9 mouse cellular contexts compared by ENCODE assay signal in genomic region chr10:127665366-127666181, GRCm38 (mm10). TPM values are rescaled to one million over a fixed set of nuclear protein-coding genes. Genes with fewer than 3 reads are reported as not detected.
A peak's percentile ranks its signal among the peaks of the same experiment; 100 is the strongest.
DNase-seq lines count a peak whose midpoint lies in the region; ATAC-seq and TF ChIP-seq lines count a peak whose summit lies in the region.
"Had no signal": no experiment of that assay in that cellular context is flagged by ENCODE, and none has a peak within 500 bp of the region (broad histone marks: within the 10 kb centered on the region; RNA-seq: fewer than 3 reads in every experiment).

No protein-coding gene starts in this region.

- peak overlapping the region; percentile 66 for H3K4me3 ChIP-seq in heart, embryonic 12.5 days
- H3K4me3 ChIP-seq in limb, embryonic 15.5 days, result peak overlapping the region; percentile 74
- peak overlapping the region; percentile 54 for H3K4me3 ChIP-seq in neural tube, embryonic 13.5 days

- intact Hi-C loops in gastrocnemius, postnatal 14 days (cut with DNase I; ENCODE audit: low total_unique reads), result loop anchor here (2.0 kb wide), 1 partner anchor 21 kb away; no protein-coding TSS in a partner anchor

- TF ChIP-seq POLR2A in brain, embryonic 14.5 days (IDR thresholded peaks at IDR 0.05; ENCODE audit: borderline replicate concordance, extremely low read depth, insufficient read depth, insufficient read length, poor library complexity, severe bottlenecking), result no peak

- peaks cover 32% of the 10 kb centered on the region for H3K36me3 ChIP-seq in heart, embryonic 12.5 days
- H3K36me3 ChIP-seq in limb, embryonic 15.5 days, result peaks cover 33% of the 10 kb centered on the region
- H3K36me3 ChIP-seq in neural tube, embryonic 13.5 days, result no peaks in the 10 kb centered on the region

- WGBS in heart, embryonic 12.5 days, result 7% methylated on average over 14 of the region's 14 CpGs
- WGBS in limb, embryonic 15.5 days, result 3% methylated on average over 14 of the region's 14 CpGs
- 4% methylated on average over 14 of the region's 14 CpGs for WGBS in neural tube, embryonic 13.5 days

- H3K4me2 ChIP-seq in heart, embryonic 12.5 days, result peak overlapping the region; percentile 87
- H3K4me2 ChIP-seq in limb, embryonic 15.5 days, result peak overlapping the region; percentile 72
- peak overlapping the region; percentile 83 for H3K4me2 ChIP-seq in neural tube, embryonic 13.5 days

- peak; percentile 26 for DNase-seq in right cerebral cortex, postnatal 25 days
- DNase-seq in right cerebral cortex, adult 2 months (ENCODE audit: low spot score in 2 of 2), result no peak
- peak; percentile 32 for DNase-seq in brain, embryonic 14.5 days (ENCODE audit: low read depth)
- DNase-seq in gastrocnemius, postnatal 14 days, result no peak
- DNase-seq in gastrocnemius, adult 18-20 months (ENCODE audit: low spot score), result no peak

- H3K4me1 ChIP-seq in heart, embryonic 12.5 days (replicated peaks), result peaks cover 73% of the 10 kb centered on the region
- peaks cover 81% of the 10 kb centered on the region for H3K4me1 ChIP-seq in limb, embryonic 15.5 days
- peaks cover 81% of the 10 kb centered on the region for H3K4me1 ChIP-seq in neural tube, embryonic 13.5 days (replicated peaks)

- peak overlapping the region; percentile 84 for H3K9ac ChIP-seq in heart, embryonic 12.5 days
- H3K9ac ChIP-seq in limb, embryonic 15.5 days, result peak overlapping the region; percentile 79
- peak overlapping the region; percentile 72 for H3K9ac ChIP-seq in neural tube, embryonic 13.5 days

- no peaks in the 10 kb centered on the region for H3K9me3 ChIP-seq in heart, embryonic 12.5 days (replicated peaks)
- H3K9me3 ChIP-seq in limb, embryonic 15.5 days, result no peaks in the 10 kb centered on the region
- H3K9me3 ChIP-seq in neural tube, embryonic 13.5 days, result no peaks in the 10 kb centered on the region

- no peak for ATAC-seq in heart, embryonic 12.5 days (ENCODE audit: insufficient number of reproducible peaks, low FRiP score)
- no peak for ATAC-seq in limb, embryonic 15.5 days (ENCODE audit: insufficient number of reproducible peaks, low FRiP score, low TSS enrichment, low read depth)
- ATAC-seq in neural tube, embryonic 13.5 days (ENCODE audit: low read depth), result no peak

- TF ChIP-seq CTCF in brain, embryonic 14.5 days (IDR thresholded peaks at IDR 0.05; ENCODE audit: borderline replicate concordance, extremely low read depth, insufficient read depth, insufficient read length), result 0 out of 2 replicates have a peak, but pooled peaks have one; percentile 3

- peaks cover 11% of the 10 kb centered on the region for H3K27me3 ChIP-seq in heart, embryonic 12.5 days (replicated peaks)
- no peaks in the 10 kb centered on the region for H3K27me3 ChIP-seq in limb, embryonic 15.5 days
- peaks cover 97% of the 10 kb centered on the region for H3K27me3 ChIP-seq in neural tube, embryonic 13.5 days

- H3K27ac ChIP-seq in heart, embryonic 12.5 days (ENCODE audit: poor library complexity, severe bottlenecking), result peak overlapping the region; percentile 94
- peak overlapping the region; percentile 99 for H3K27ac ChIP-seq in limb, embryonic 15.5 days
- H3K27ac ChIP-seq in neural tube, embryonic 13.5 days (replicated peaks), result peak overlapping the region; percentile 75

RNA-seq across cellular contexts. Expression of gene Nemp1, which starts 1.1 kb away (rescaled TPM):
- 6.4 and 10.7 TPM in 2 replicates for polyA plus RNA-seq in brain, embryonic 14.5 days (2012; rRNA removed)
- 8.9 and 9.2 TPM in 2 replicates for polyA plus RNA-seq in heart, embryonic 12.5 days (2016; fragmentation: Nextera tagmentation; extraction: Ambion mirVana)
- polyA plus RNA-seq in limb, embryonic 15.5 days (2015; fragmentation: Nextera tagmentation; extraction: Ambion mirVana), result 8.3 and 8.5 TPM in 2 replicates
- polyA plus RNA-seq in neural tube, embryonic 13.5 days (2015; fragmentation: Nextera tagmentation; extraction: Ambion mirVana), result 3.3 and 3.6 TPM in 2 replicates
- 1 to 10 TPM; 2.3 to 2.7 TPM for total RNA-seq in gastrocnemius, postnatal 14 days (2021)
- total RNA-seq in gastrocnemius, adult 18-20 months (2021), result 1 to 10 TPM; 2.5 to 2.7 TPM

RNA-seq across cellular contexts. Expression of gene Nab2, which starts 2.8 kb away (rescaled TPM):
- polyA plus RNA-seq in brain, embryonic 14.5 days (2012; rRNA removed), result 7.4 and 8.0 TPM in 2 replicates
- 13.4 and 13.7 TPM in 2 replicates for polyA plus RNA-seq in heart, embryonic 12.5 days (2016; fragmentation: Nextera tagmentation; extraction: Ambion mirVana)
- polyA plus RNA-seq in limb, embryonic 15.5 days (2015; fragmentation: Nextera tagmentation; extraction: Ambion mirVana), result 23.7 and 24.4 TPM in 2 replicates
- 4.0 and 4.5 TPM in 2 replicates for polyA plus RNA-seq in neural tube, embryonic 13.5 days (2015; fragmentation: Nextera tagmentation; extraction: Ambion mirVana)
- total RNA-seq in gastrocnemius, postnatal 14 days (2021), result 1 to 10 TPM; 4.9 to 5.5 TPM
- 1 to 10 TPM; 3.4 to 3.5 TPM for total RNA-seq in gastrocnemius, adult 18-20 months (2021)

RNA-seq across cellular contexts. Expression of gene Stat6, which starts 22.8 kb away (rescaled TPM):
- 5.7 and 7.4 TPM in 2 replicates for polyA plus RNA-seq in brain, embryonic 14.5 days (2012; rRNA removed)
- 27.8 and 28.2 TPM in 2 replicates for polyA plus RNA-seq in heart, embryonic 12.5 days (2016; fragmentation: Nextera tagmentation; extraction: Ambion mirVana)
- polyA plus RNA-seq in limb, embryonic 15.5 days (2015; fragmentation: Nextera tagmentation; extraction: Ambion mirVana), result 36.7 and 38.9 TPM in 2 replicates
- 5.9 and 6.0 TPM in 2 replicates for polyA plus RNA-seq in neural tube, embryonic 13.5 days (2015; fragmentation: Nextera tagmentation; extraction: Ambion mirVana)
- 10 to 100 TPM; 16.1 to 16.6 TPM for total RNA-seq in gastrocnemius, postnatal 14 days (2021)
- 10 to 100 TPM; 16.0 to 17.9 TPM for total RNA-seq in gastrocnemius, adult 18-20 months (2021)

RNA-seq across cellular contexts. Expression of gene Myo1a, which starts 39.4 kb away (rescaled TPM):
- 2.0 and 2.6 TPM in 2 replicates for polyA plus RNA-seq in brain, embryonic 14.5 days (2012; rRNA removed)
- 0.22 and 0.32 TPM in 2 replicates for polyA plus RNA-seq in heart, embryonic 12.5 days (2016; fragmentation: Nextera tagmentation; extraction: Ambion mirVana)
- 0.24 and 0.37 TPM in 2 replicates for polyA plus RNA-seq in limb, embryonic 15.5 days (2015; fragmentation: Nextera tagmentation; extraction: Ambion mirVana)
- polyA plus RNA-seq in neural tube, embryonic 13.5 days (2015; fragmentation: Nextera tagmentation; extraction: Ambion mirVana), result 0.88 and 0.96 TPM in 2 replicates
- under 1 TPM; 0.18 to 0.53 TPM for total RNA-seq in gastrocnemius, postnatal 14 days (2021)
- total RNA-seq in gastrocnemius, adult 18-20 months (2021), result not detected
- total RNA-seq: hematopoietic stem cell, adult 5-6 weeks had no signal

RNA-seq across cellular contexts. Expression of gene Lrp1, which starts 44.6 kb away (rescaled TPM):
- 155 and 269 TPM in 2 replicates for polyA plus RNA-seq in brain, embryonic 14.5 days (2012; rRNA removed)
- polyA plus RNA-seq in heart, embryonic 12.5 days (2016; fragmentation: Nextera tagmentation; extraction: Ambion mirVana), result 43.3 and 46.1 TPM in 2 replicates
- 146 and 148 TPM in 2 replicates for polyA plus RNA-seq in limb, embryonic 15.5 days (2015; fragmentation: Nextera tagmentation; extraction: Ambion mirVana)
- 80.9 and 110 TPM in 2 replicates for polyA plus RNA-seq in neural tube, embryonic 13.5 days (2015; fragmentation: Nextera tagmentation; extraction: Ambion mirVana)
- 100 to 1,000 TPM in 1 of 2 experiments, 10 to 100 TPM in 1; 73.8 to 101 TPM for total RNA-seq in gastrocnemius, postnatal 14 days (2021)
- 10 to 100 TPM; 40.8 to 43.4 TPM for total RNA-seq in gastrocnemius, adult 18-20 months (2021)

Comparison
In these comparisons a context has a peak if more than half of its experiments do, and no peak if none do; other contexts are left out.
1. DNase-seq: peak in right cerebral cortex, postnatal 25 days (single experiment) and brain, embryonic 14.5 days (single experiment); none in right cerebral cortex, adult 2 months (0 of 2), gastrocnemius, postnatal 14 days (single experiment) and gastrocnemius, adult 18-20 months (single experiment).
2. Peak in every context shown above with its lines, with median percentiles within 50 percentile points of each other: H3K27ac ChIP-seq, H3K4me2 ChIP-seq, H3K4me3 ChIP-seq and H3K9ac ChIP-seq.